In genomic region chr9:77526715-77527114, GRCm38 (mm10) we compare ENCODE assay signal across 16 mouse cellular contexts. TPM values are rescaled to one million over a fixed set of nuclear protein-coding genes. Genes with fewer than 3 reads are reported as not detected.
DNase-seq lines count a peak whose midpoint lies in the region; ATAC-seq lines count a peak whose summit lies in the region.
"Had no signal": no experiment of that assay in that cellular context is flagged by ENCODE, and none has a peak within 500 bp of the region (broad histone marks: within the 10 kb centered on the region; RNA-seq: fewer than 3 reads in every experiment).

No protein-coding gene starts in this region.

- H3K9me3 ChIP-seq in heart, embryonic 13.5 days, result no peaks in the 10 kb centered on the region
- H3K9me3 ChIP-seq in kidney, embryonic 16.5 days (ENCODE audit: low read length), result no peaks in the 10 kb centered on the region
- no peaks in the 10 kb centered on the region for H3K9me3 ChIP-seq in neural tube, embryonic 15.5 days (replicated peaks)
- H3K9me3 ChIP-seq: embryonic facial prominence, embryonic 13.5 days; megakaryocyte, embryonic 14.5 days; stomach, embryonic 15.5 days had no signal

- WGBS in heart, embryonic 13.5 days, result 21% methylated on average over 2 of the region's 2 CpGs
- 52% methylated on average over 2 of the region's 2 CpGs for WGBS in kidney, embryonic 16.5 days
- WGBS in neural tube, embryonic 15.5 days, result 56% methylated on average over 2 of the region's 2 CpGs

- H3K4me1 ChIP-seq in heart, embryonic 13.5 days, result peaks cover 60% of the 10 kb centered on the region
- peaks cover 38% of the 10 kb centered on the region for H3K4me1 ChIP-seq in kidney, embryonic 16.5 days (ENCODE audit: insufficient read depth, low read length)
- H3K4me1 ChIP-seq in neural tube, embryonic 15.5 days, result peaks cover 10% of the 10 kb centered on the region; the same call in 1 of the 2 replicates

- no peak for DNase-seq in heart, adult 8-10 months (ENCODE audit: low spot score)
- peak; percentile 58 for DNase-seq in kidney, postnatal 10 days
- DNase-seq in MN1 (ENCODE audit: low spot score), result peak; percentile 54
- DNase-seq in kidney, postnatal 25 days, result peak; percentile 61 to 63
- DNase-seq: cerebellum, postnatal 25 days had no signal

- no peaks in the 10 kb centered on the region for H3K36me3 ChIP-seq in heart, embryonic 13.5 days
- H3K36me3 ChIP-seq in kidney, embryonic 16.5 days (ENCODE audit: insufficient read depth, low read length), result no peaks in the 10 kb centered on the region
- no peaks in the 10 kb centered on the region for H3K36me3 ChIP-seq in neural tube, embryonic 15.5 days
- H3K36me3 ChIP-seq: embryonic facial prominence, embryonic 13.5 days; stomach, embryonic 15.5 days had no signal

- no peaks in the 10 kb centered on the region for H3K27me3 ChIP-seq in heart, embryonic 13.5 days (replicated peaks)
- H3K27me3 ChIP-seq in kidney, embryonic 16.5 days (ENCODE audit: insufficient read depth, low read length), result no peaks in the 10 kb centered on the region
- no peaks in the 10 kb centered on the region for H3K27me3 ChIP-seq in neural tube, embryonic 15.5 days (replicated peaks)
- H3K27me3 ChIP-seq: embryonic facial prominence, embryonic 13.5 days; Patski; stomach, embryonic 15.5 days had no signal

- no peak for ATAC-seq in heart, embryonic 13.5 days (ENCODE audit: extremely low read depth, insufficient number of reproducible peaks, low FRiP score, low TSS enrichment)
- ATAC-seq in kidney, embryonic 16.5 days (ENCODE audit: low FRiP score, low TSS enrichment), result no peak; the same call in 1 of the 2 replicates
- no peak for ATAC-seq in frontal cortex, adult (ENCODE audit: low TSS enrichment)
- no peak for ATAC-seq in neural tube, embryonic 15.5 days (ENCODE audit: low FRiP score)
- ATAC-seq: CD4-positive, CD25-positive, alpha-beta regulatory T cell, adult 4 months; inflammation-experienced regulatory T-cells, adult 6 months; Patski had no signal

- peak overlapping the region; percentile 10; the same call in 1 of the 2 replicates for H3K27ac ChIP-seq in heart, embryonic 13.5 days (replicated peaks)
- no peak overlapping the region for H3K27ac ChIP-seq in kidney, embryonic 16.5 days (ENCODE audit: low read length)
- H3K27ac ChIP-seq in neural tube, embryonic 15.5 days (replicated peaks), result no peak overlapping the region
- H3K27ac ChIP-seq: embryonic facial prominence, embryonic 13.5 days; stomach, embryonic 15.5 days had no signal

- no peak overlapping the region for H3K4me2 ChIP-seq in heart, embryonic 13.5 days
- H3K4me2 ChIP-seq in kidney, embryonic 16.5 days (replicated peaks; ENCODE audit: low read depth, low read length), result no peak overlapping the region
- no peak overlapping the region for H3K4me2 ChIP-seq in neural tube, embryonic 15.5 days
- H3K4me2 ChIP-seq: embryonic facial prominence, embryonic 13.5 days; liver, embryonic 11.5 days; stomach, embryonic 15.5 days had no signal

- H3K9ac ChIP-seq in heart, embryonic 13.5 days, result no peak overlapping the region
- no peak overlapping the region for H3K9ac ChIP-seq in kidney, embryonic 16.5 days (replicated peaks; ENCODE audit: low read length)
- no peak overlapping the region for H3K9ac ChIP-seq in neural tube, embryonic 15.5 days (replicated peaks)
- H3K9ac ChIP-seq: embryonic facial prominence, embryonic 13.5 days; stomach, embryonic 15.5 days had no signal

- H3K4me3 ChIP-seq in heart, embryonic 13.5 days, result no peak overlapping the region
- H3K4me3 ChIP-seq in kidney, embryonic 16.5 days (ENCODE audit: low read length), result no peak overlapping the region
- H3K4me3 ChIP-seq in neural tube, embryonic 15.5 days (replicated peaks), result no peak overlapping the region
- H3K4me3 ChIP-seq: embryonic facial prominence, embryonic 13.5 days; stomach, embryonic 15.5 days had no signal

RNA-seq across cellular contexts. Expression of gene Lrrc1, which starts 18.0 kb away (rescaled TPM):
- 12.6 and 13.0 TPM in 2 replicates for polyA plus RNA-seq in heart, embryonic 13.5 days (2015; fragmentation: Nextera tagmentation; extraction: Ambion mirVana)
- 10 to 100 TPM; 15.5 to 19.9 (median 16.8) TPM for total RNA-seq in heart, adult 8-10 months (2022)
- 23.2 and 23.3 TPM in 2 replicates for polyA plus RNA-seq in kidney, embryonic 16.5 days (2015; fragmentation: Nextera tagmentation; extraction: Ambion mirVana)
- polyA plus RNA-seq in neural tube, embryonic 15.5 days (2015; fragmentation: Nextera tagmentation; extraction: Ambion mirVana), result 4.8 and 8.6 TPM in 2 replicates
